In genomic region chr1:85921725-85922124, GRCm38 (mm10) we compare ENCODE assay signal across 17 mouse cellular contexts. TPM values are rescaled to one million over a fixed set of nuclear protein-coding genes. Genes with fewer than 3 reads are reported as not detected.
DNase-seq lines count a peak whose midpoint lies in the region; ATAC-seq and TF ChIP-seq lines count a peak whose summit lies in the region.
"Had no signal": no experiment of that assay in that cellular context is flagged by ENCODE, and none has a peak within 500 bp of the region (broad histone marks: within the 10 kb centered on the region; RNA-seq: fewer than 3 reads in every experiment).

No protein-coding gene starts in this region.

- H3K36me3 ChIP-seq in hindbrain, embryonic 13.5 days, result no peaks in the 10 kb centered on the region
- no peaks in the 10 kb centered on the region for H3K36me3 ChIP-seq in hindbrain, embryonic 11.5 days (ENCODE audit: control insufficient read depth, insufficient read depth, low read length)
- no peaks in the 10 kb centered on the region for H3K36me3 ChIP-seq in midbrain, embryonic 13.5 days
- H3K36me3 ChIP-seq in midbrain, embryonic 11.5 days (ENCODE audit: control insufficient read depth, insufficient read depth, low read length), result no peaks in the 10 kb centered on the region
- no peaks in the 10 kb centered on the region for H3K36me3 ChIP-seq in hindbrain, postnatal 0 days (ENCODE audit: insufficient read depth, low read length)
- no peaks in the 10 kb centered on the region for H3K36me3 ChIP-seq in midbrain, postnatal 0 days (ENCODE audit: insufficient read depth, low read length)
- no peaks in the 10 kb centered on the region for H3K36me3 ChIP-seq in intestine, embryonic 16.5 days (ENCODE audit: control insufficient read depth, insufficient read depth, low read length)
- H3K36me3 ChIP-seq: heart, embryonic 13.5 days had no signal

- no peak for TF ChIP-seq CTCF in hindbrain, postnatal 0 days (IDR thresholded peaks at IDR 0.05; ENCODE audit: low read depth)
- TF ChIP-seq CTCF in midbrain, postnatal 0 days (IDR thresholded peaks at IDR 0.05), result no peak

- WGBS in hindbrain, embryonic 13.5 days, result 75% methylated on average over 7 of the region's 7 CpGs
- 83% methylated on average over 7 of the region's 7 CpGs for WGBS in hindbrain, embryonic 11.5 days
- WGBS in midbrain, embryonic 13.5 days, result 84% methylated on average over 7 of the region's 7 CpGs
- 84% methylated on average over 7 of the region's 7 CpGs for WGBS in midbrain, embryonic 11.5 days
- 44% methylated on average over 7 of the region's 7 CpGs for WGBS in hindbrain, postnatal 0 days
- WGBS in midbrain, postnatal 0 days, result 63% methylated on average over 7 of the region's 7 CpGs
- WGBS in intestine, embryonic 16.5 days, result 78% methylated on average over 7 of the region's 7 CpGs

- no peak overlapping the region for H3K4me2 ChIP-seq in hindbrain, embryonic 13.5 days
- no peak overlapping the region for H3K4me2 ChIP-seq in hindbrain, embryonic 11.5 days (replicated peaks; ENCODE audit: low read depth, low read length)
- H3K4me2 ChIP-seq in midbrain, embryonic 13.5 days (replicated peaks), result no peak overlapping the region
- H3K4me2 ChIP-seq in midbrain, embryonic 11.5 days, result no peak overlapping the region
- H3K4me2 ChIP-seq in hindbrain, postnatal 0 days (ENCODE audit: low read depth, low read length), result no peak overlapping the region
- no peak overlapping the region for H3K4me2 ChIP-seq in midbrain, postnatal 0 days (ENCODE audit: low read depth, low read length, poor library complexity, severe bottlenecking)
- H3K4me2 ChIP-seq in intestine, embryonic 16.5 days (ENCODE audit: low read depth, low read length), result no peak overlapping the region
- H3K4me2 ChIP-seq: heart, embryonic 13.5 days had no signal

- H3K9ac ChIP-seq in hindbrain, embryonic 13.5 days, result no peak overlapping the region
- H3K9ac ChIP-seq in hindbrain, embryonic 11.5 days (ENCODE audit: low read depth, low read length), result no peak overlapping the region
- no peak overlapping the region for H3K9ac ChIP-seq in midbrain, embryonic 13.5 days (replicated peaks)
- H3K9ac ChIP-seq in midbrain, embryonic 11.5 days (ENCODE audit: low read length), result no peak overlapping the region
- no peak overlapping the region for H3K9ac ChIP-seq in hindbrain, postnatal 0 days (replicated peaks; ENCODE audit: low read length)
- H3K9ac ChIP-seq in midbrain, postnatal 0 days (replicated peaks; ENCODE audit: low read length, poor library complexity, severe bottlenecking), result no peak overlapping the region
- H3K9ac ChIP-seq in intestine, embryonic 16.5 days (ENCODE audit: low read depth, low read length), result no peak overlapping the region
- H3K9ac ChIP-seq: heart, embryonic 13.5 days had no signal

- H3K4me1 ChIP-seq in hindbrain, embryonic 13.5 days (replicated peaks), result peaks cover 33% of the 10 kb centered on the region
- H3K4me1 ChIP-seq in hindbrain, embryonic 11.5 days (replicated peaks; ENCODE audit: control insufficient read depth, insufficient read depth, low read length), result peaks cover 5% of the 10 kb centered on the region; the same call in 1 of the 2 replicates
- peaks cover 36% of the 10 kb centered on the region for H3K4me1 ChIP-seq in midbrain, embryonic 13.5 days (replicated peaks)
- peaks cover 16% of the 10 kb centered on the region for H3K4me1 ChIP-seq in midbrain, embryonic 11.5 days (ENCODE audit: control insufficient read depth, insufficient read depth, low read length)
- peaks cover 31% of the 10 kb centered on the region for H3K4me1 ChIP-seq in hindbrain, postnatal 0 days (ENCODE audit: insufficient read depth, low read length)
- H3K4me1 ChIP-seq in midbrain, postnatal 0 days (ENCODE audit: insufficient read depth, low read length), result peaks cover 19% of the 10 kb centered on the region
- no peaks in the 10 kb centered on the region for H3K4me1 ChIP-seq in intestine, embryonic 16.5 days (ENCODE audit: control insufficient read depth, insufficient read depth, low read length)

- H3K9me3 ChIP-seq in hindbrain, embryonic 13.5 days, result no peaks in the 10 kb centered on the region
- H3K9me3 ChIP-seq in hindbrain, embryonic 11.5 days (ENCODE audit: control insufficient read depth, low read length), result no peaks in the 10 kb centered on the region
- H3K9me3 ChIP-seq in midbrain, embryonic 13.5 days, result no peaks in the 10 kb centered on the region
- H3K9me3 ChIP-seq in midbrain, embryonic 11.5 days (ENCODE audit: control insufficient read depth, low read length), result no peaks in the 10 kb centered on the region
- H3K9me3 ChIP-seq in hindbrain, postnatal 0 days (ENCODE audit: low read length), result no peaks in the 10 kb centered on the region
- H3K9me3 ChIP-seq in midbrain, postnatal 0 days (ENCODE audit: low read length), result no peaks in the 10 kb centered on the region
- no peaks in the 10 kb centered on the region for H3K9me3 ChIP-seq in intestine, embryonic 16.5 days (ENCODE audit: control insufficient read depth, low read length)
- H3K9me3 ChIP-seq: heart, embryonic 13.5 days had no signal

- DNase-seq in hindbrain, embryonic 11.5 days (ENCODE audit: low spot score), result no peak
- no peak for DNase-seq in midbrain, embryonic 11.5 days (ENCODE audit: low spot score, missing footprints)
- DNase-seq in hindbrain, postnatal 0 days (ENCODE audit: low spot score), result peak; percentile 70
- DNase-seq in midbrain, postnatal 0 days (ENCODE audit: low spot score), result peak; percentile 71
- DNase-seq: gastrocnemius, postnatal 25 days; kidney, adult 9 months; lung, adult 18-20 months; thymus, postnatal 36 days had no signal

- no peak overlapping the region for H3K4me3 ChIP-seq in hindbrain, embryonic 13.5 days
- no peak overlapping the region for H3K4me3 ChIP-seq in hindbrain, embryonic 11.5 days (ENCODE audit: low read depth, low read length)
- no peak overlapping the region for H3K4me3 ChIP-seq in midbrain, embryonic 13.5 days (replicated peaks)
- H3K4me3 ChIP-seq in midbrain, embryonic 11.5 days (ENCODE audit: low read depth, low read length), result no peak overlapping the region
- H3K4me3 ChIP-seq in hindbrain, postnatal 0 days (ENCODE audit: low read length), result no peak overlapping the region
- no peak overlapping the region for H3K4me3 ChIP-seq in midbrain, postnatal 0 days (ENCODE audit: low read depth, low read length)
- H3K4me3 ChIP-seq in intestine, embryonic 16.5 days (ENCODE audit: low read length), result no peak overlapping the region
- H3K4me3 ChIP-seq: heart, embryonic 13.5 days had no signal

- peaks cover 7% of the 10 kb centered on the region; the same call in 1 of the 2 replicates for H3K27me3 ChIP-seq in hindbrain, embryonic 13.5 days
- H3K27me3 ChIP-seq in hindbrain, embryonic 11.5 days (ENCODE audit: control insufficient read depth, insufficient read depth, low read length), result no peaks in the 10 kb centered on the region
- no peaks in the 10 kb centered on the region for H3K27me3 ChIP-seq in midbrain, embryonic 13.5 days
- H3K27me3 ChIP-seq in midbrain, embryonic 11.5 days (ENCODE audit: control insufficient read depth, insufficient read depth, low read length), result no peaks in the 10 kb centered on the region; the same call in 1 of the 2 replicates
- H3K27me3 ChIP-seq in hindbrain, postnatal 0 days (ENCODE audit: insufficient read depth, low read length), result no peaks in the 10 kb centered on the region; the same call in 1 of the 2 replicates
- no peaks in the 10 kb centered on the region for H3K27me3 ChIP-seq in midbrain, postnatal 0 days (ENCODE audit: insufficient read depth, low read length)
- no peaks in the 10 kb centered on the region for H3K27me3 ChIP-seq in intestine, embryonic 16.5 days (replicated peaks; ENCODE audit: control insufficient read depth, insufficient read depth, low read length)
- H3K27me3 ChIP-seq: CH12.LX; heart, embryonic 13.5 days had no signal

- H3K27ac ChIP-seq in hindbrain, embryonic 13.5 days, result peak overlapping the region; percentile 58; the same call in 1 of the 2 replicates
- no peak overlapping the region for H3K27ac ChIP-seq in hindbrain, embryonic 11.5 days (ENCODE audit: low read depth, low read length)
- H3K27ac ChIP-seq in midbrain, embryonic 13.5 days, result peak overlapping the region; percentile 17; the same call in 1 of the 2 replicates
- H3K27ac ChIP-seq in midbrain, embryonic 11.5 days (ENCODE audit: low read depth, low read length), result no peak overlapping the region
- H3K27ac ChIP-seq in hindbrain, postnatal 0 days, result peak overlapping the region; percentile 80
- H3K27ac ChIP-seq in midbrain, postnatal 0 days (ENCODE audit: low read depth, low read length), result peak overlapping the region; percentile 48; the same call in 1 of the 2 replicates
- no peak overlapping the region for H3K27ac ChIP-seq in intestine, embryonic 16.5 days (ENCODE audit: low read length)
- H3K27ac ChIP-seq: heart, embryonic 13.5 days; stomach, postnatal 0 days had no signal

- ATAC-seq in hindbrain, embryonic 13.5 days (ENCODE audit: low FRiP score), result no peak
- no peak for ATAC-seq in hindbrain, embryonic 11.5 days (ENCODE audit: low FRiP score)
- ATAC-seq in midbrain, embryonic 13.5 days, result no peak
- ATAC-seq in midbrain, embryonic 11.5 days (ENCODE audit: low FRiP score), result no peak
- ATAC-seq in hindbrain, postnatal 0 days, result peak; percentile 69
- peak; percentile 24 for ATAC-seq in midbrain, postnatal 0 days (ENCODE audit: low FRiP score)
- ATAC-seq in intestine, embryonic 16.5 days, result no peak

RNA-seq across cellular contexts. Expression of gene 4933407L21Rik, which starts 6.6 kb away (rescaled TPM):
- 3.5 and 3.6 TPM in 2 replicates for polyA plus RNA-seq in hindbrain, embryonic 13.5 days (2015; fragmentation: Nextera tagmentation; extraction: Ambion mirVana)
- 0.46 and 0.60 TPM in 2 replicates for polyA plus RNA-seq in hindbrain, embryonic 11.5 days (2014; fragmentation: Nextera tagmentation; extraction: Ambion mirVana)
- 6.4 and 6.5 TPM in 2 replicates for polyA plus RNA-seq in midbrain, embryonic 13.5 days (2015; fragmentation: Nextera tagmentation; extraction: Ambion mirVana)
- polyA plus RNA-seq in midbrain, embryonic 11.5 days (2014; fragmentation: Nextera tagmentation; extraction: Ambion mirVana), result 0.36 and 0.97 TPM in 2 replicates
- total RNA-seq in hindbrain, postnatal 0 days (2014; rRNA removed), result 11.8 and 18.8 TPM in 2 replicates
- polyA plus RNA-seq in hindbrain, postnatal 0 days (2015; fragmentation: Nextera tagmentation; extraction: Ambion mirVana), result 12.3 and 13.9 TPM in 2 replicates
- 9.4 and 10.6 TPM in 2 replicates for total RNA-seq in midbrain, postnatal 0 days (2014; rRNA removed)
- 8.5 and 10.1 TPM in 2 replicates for polyA plus RNA-seq in midbrain, postnatal 0 days (2015; fragmentation: Nextera tagmentation; extraction: Ambion mirVana)
- polyA plus RNA-seq in intestine, embryonic 16.5 days (2015; fragmentation: Nextera tagmentation; extraction: Ambion mirVana), result 0.09 and 0.22 TPM in 2 replicates
- total RNA-seq: gastrocnemius, postnatal 25 days; hematopoietic stem cell, adult 5-6 weeks; megakaryocyte progenitor cell, adult 5-6 weeks had no signal
- polyA plus RNA-seq: embryonic facial prominence, embryonic 11.5 days; heart, embryonic 13.5 days had no signal

RNA-seq across cellular contexts. Expression of gene Itm2c, which starts 27.6 kb away (rescaled TPM):
- polyA plus RNA-seq in hindbrain, embryonic 13.5 days (2015; fragmentation: Nextera tagmentation; extraction: Ambion mirVana), result 166 and 167 TPM in 2 replicates
- 85.7 and 86.1 TPM in 2 replicates for polyA plus RNA-seq in hindbrain, embryonic 11.5 days (2014; fragmentation: Nextera tagmentation; extraction: Ambion mirVana)
- 179 and 201 TPM in 2 replicates for polyA plus RNA-seq in midbrain, embryonic 13.5 days (2015; fragmentation: Nextera tagmentation; extraction: Ambion mirVana)
- polyA plus RNA-seq in midbrain, embryonic 11.5 days (2014; fragmentation: Nextera tagmentation; extraction: Ambion mirVana), result 78.1 and 78.7 TPM in 2 replicates
- total RNA-seq in hindbrain, postnatal 0 days (2014; rRNA removed), result 329 and 336 TPM in 2 replicates
- 244 and 253 TPM in 2 replicates for polyA plus RNA-seq in hindbrain, postnatal 0 days (2015; fragmentation: Nextera tagmentation; extraction: Ambion mirVana)
- total RNA-seq in midbrain, postnatal 0 days (2014; rRNA removed), result 312 and 376 TPM in 2 replicates
- polyA plus RNA-seq in midbrain, postnatal 0 days (2015; fragmentation: Nextera tagmentation; extraction: Ambion mirVana), result 293 and 297 TPM in 2 replicates
- 129 and 141 TPM in 2 replicates for polyA plus RNA-seq in intestine, embryonic 16.5 days (2015; fragmentation: Nextera tagmentation; extraction: Ambion mirVana)

RNA-seq across cellular contexts. Expression of gene Gpr55, which starts 39.1 kb away (rescaled TPM):
- polyA plus RNA-seq in hindbrain, embryonic 13.5 days (2015; fragmentation: Nextera tagmentation; extraction: Ambion mirVana), result 0.04 and 0.17 TPM in 2 replicates
- 0.08 TPM in 1 of 2 replicates, not detected in the other for polyA plus RNA-seq in hindbrain, embryonic 11.5 days (2014; fragmentation: Nextera tagmentation; extraction: Ambion mirVana)
- 0.05 and 0.07 TPM in 2 replicates for polyA plus RNA-seq in midbrain, embryonic 13.5 days (2015; fragmentation: Nextera tagmentation; extraction: Ambion mirVana)
- polyA plus RNA-seq in midbrain, embryonic 11.5 days (2014; fragmentation: Nextera tagmentation; extraction: Ambion mirVana), result not detected in 2 replicates
- 0.21 TPM in 1 of 2 replicates, not detected in the other for total RNA-seq in hindbrain, postnatal 0 days (2014; rRNA removed)
- 0.14 and 0.15 TPM in 2 replicates for polyA plus RNA-seq in hindbrain, postnatal 0 days (2015; fragmentation: Nextera tagmentation; extraction: Ambion mirVana)
- total RNA-seq in midbrain, postnatal 0 days (2014; rRNA removed), result 0.22 TPM in 1 of 2 replicates, not detected in the other
- polyA plus RNA-seq in midbrain, postnatal 0 days (2015; fragmentation: Nextera tagmentation; extraction: Ambion mirVana), result 0.10 and 0.19 TPM in 2 replicates
- polyA plus RNA-seq in intestine, embryonic 16.5 days (2015; fragmentation: Nextera tagmentation; extraction: Ambion mirVana), result 0.07 and 0.10 TPM in 2 replicates
- total RNA-seq: gastrocnemius, postnatal 25 days; megakaryocyte progenitor cell, adult 5-6 weeks had no signal
- polyA plus RNA-seq: embryonic facial prominence, embryonic 11.5 days had no signal

Comparison
In these comparisons a context has a peak if more than half of its experiments do, and no peak if none do; other contexts are left out.
1. ATAC-seq: peak in hindbrain, postnatal 0 days (single experiment) and midbrain, postnatal 0 days (single experiment); none in hindbrain, embryonic 13.5 days (single experiment), hindbrain, embryonic 11.5 days (single experiment), midbrain, embryonic 13.5 days (single experiment), midbrain, embryonic 11.5 days (single experiment) and intestine, embryonic 16.5 days (single experiment).
2. H3K27ac ChIP-seq: peak in hindbrain, embryonic 13.5 days (single experiment), midbrain, embryonic 13.5 days (single experiment), hindbrain, postnatal 0 days (single experiment) and midbrain, postnatal 0 days (single experiment); none in hindbrain, embryonic 11.5 days (single experiment), midbrain, embryonic 11.5 days (single experiment) and intestine, embryonic 16.5 days (single experiment).
3. DNase-seq: peak in hindbrain, postnatal 0 days (single experiment) and midbrain, postnatal 0 days (single experiment); none in hindbrain, embryonic 11.5 days (single experiment) and midbrain, embryonic 11.5 days (single experiment).